Mouse (Mus musculus) limb, embryonic 11.5 days (tissue): ENCODE data around the gene 2610528J11Rik. TPM values are rescaled to one million over a fixed set of nuclear protein-coding genes. Genes with fewer than 3 reads are reported as not detected.
"Not testable (repeated sequence)": the region's sequence is repeated elsewhere in the genome, so short reads cannot be mapped to it uniquely, and the experiment has no call there.

Experiments
- ATAC-seq: fragments of 200-750 bp; cut with Nextera tagmentation; 2 replicates; pipeline ENCODE4 v1.8.0; 2017; ENCODE audit warnings: low read depth; ENCODE audit not compliant: insufficient number of reproducible peaks, low FRiP score, low TSS enrichment
- DNase-seq: peaks from one replicate; pipeline ENCODE4 v3.0.0-alpha.2; 2015; ENCODE audit warnings: low spot score
- H3K27ac ChIP-seq: fragments of 300-500 bp; sonication (generic); replicated peaks from 2 replicates; pipeline ENCODE4 v1.5.1; 2014; ENCODE audit warnings: low read depth, mild to moderate bottlenecking, low read length
- H3K27me3 ChIP-seq: fragments of 300-500 bp; sonication (generic); 2 replicates; pipeline ENCODE4 v1.6.1; 2014; ENCODE audit warnings: mild to moderate bottlenecking, low read length, mixed read lengths; ENCODE audit not compliant: control insufficient read depth, insufficient read depth
- H3K36me3 ChIP-seq: fragments of 300-500 bp; sonication (generic); 2 replicates; pipeline ENCODE4 v1.6.1; 2014; ENCODE audit warnings: mild to moderate bottlenecking, low read length, moderate library complexity, mixed read lengths; ENCODE audit not compliant: control insufficient read depth, insufficient read depth
- H3K4me1 ChIP-seq: fragments of 300-500 bp; sonication (generic); 2 replicates; pipeline ENCODE4 v1.6.1; 2014; ENCODE audit warnings: low read length, mixed read lengths; ENCODE audit not compliant: control insufficient read depth, insufficient read depth
- H3K4me2 ChIP-seq: fragments of 300-500 bp; sonication (generic); 2 replicates; pipeline ENCODE4 v1.6.1; 2014; ENCODE audit warnings: low read depth, mild to moderate bottlenecking, moderate library complexity; ENCODE audit not compliant: severe bottlenecking
- H3K4me3 ChIP-seq: fragments of 300-500 bp; sonication (generic); 2 replicates; pipeline ENCODE4 v1.5.1; 2014; ENCODE audit warnings: low read depth, low read length
- H3K9ac ChIP-seq: fragments of 300-500 bp; sonication (generic); 2 replicates; pipeline ENCODE4 v1.6.1; 2014; ENCODE audit warnings: mild to moderate bottlenecking, low read length
- H3K9me3 ChIP-seq: fragments of 300-500 bp; sonication (generic); 2 replicates; pipeline ENCODE4 v1.6.1; 2016; ENCODE audit warnings: low read length; ENCODE audit not compliant: control insufficient read depth
- WGBS: fragments of 180-500 bp; shearing (Covaris S2); extraction: QIAGEN DNeasy Blood & Tissue Kit; methylation state at CpG from one replicate; pipeline ENCODE4 v1.1.7; 2014; 5-methylcytosine and 5-hydroxymethylcytosine counted together
- polyA plus RNA-seq: library from polyadenylated mRNA; unstranded; fragments of >200 nt; fragmentation: Nextera tagmentation; extraction: Ambion mirVana; gene quantifications from 2 replicates; pipeline ENCODE4 v1.2.1, GENCODE M21; 2014

Gene 2610528J11Rik
- 1.0 and 1.6 TPM in 2 replicates for polyA plus RNA-seq

- Histone ChIP-seq H3K27me3 (no peaks in the 10 kb centered on the region), H3K36me3 (no peaks in the 10 kb centered on the region), H3K4me3 (no peak within 1 kb of the TSS), H3K9ac (no peak within 1 kb of the TSS), H3K9me3 (no peaks in the 10 kb centered on the region), H3K4me1 (0 out of 2 replicates have a peak, but pooled peaks cover 3% of the 10 kb centered on the region), H3K27ac (no peak within 1 kb of the TSS), H3K4me2 (no peak within 1 kb of the TSS)
- no peak for ATAC-seq
- 37% methylated on average over 17 of the region's 17 CpGs for WGBS
- no peak for DNase-seq
Measured at GRCm38 (mm10) chr4:118526408-118527334, at the start of gene 2610528J11Rik. TSS of gene 2610528J11Rik (plus strand) at chr4:118526999.

GRCm38 (mm10) chr4:118489717-118490132 lies 37.1 kb upstream of the 2610528J11Rik start, which contains the start of gene Tie1:
TSS of gene Tie1 (minus strand) at chr4:118490061.
- Histone ChIP-seq H3K27me3 (no peaks in the 10 kb centered on the region), H3K4me1 (no peaks in the 10 kb centered on the region), H3K27ac (no peak within 1 kb of the TSS), H3K9ac (no peak within 1 kb of the TSS), H3K4me2 (no peak within 1 kb of the TSS), H3K4me3 (no peak within 1 kb of the TSS), H3K36me3 (no peaks in the 10 kb centered on the region), H3K9me3 (no peaks in the 10 kb centered on the region)
- 82% methylated on average over 8 of the region's 8 CpGs for WGBS
- ATAC-seq (no peak), DNase-seq (no peak)

GRCm38 (mm10) chr4:118490461-118490860 lies 36.3 kb upstream of the 2610528J11Rik start:
- Histone ChIP-seq H3K9ac (no peak overlapping the region), H3K36me3 (no peaks in the 10 kb centered on the region), H3K4me3 (no peak overlapping the region), H3K4me1 (no peaks in the 10 kb centered on the region), H3K27ac (no peak overlapping the region), H3K27me3 (no peaks in the 10 kb centered on the region), H3K4me2 (no peak overlapping the region), H3K9me3 (no peaks in the 10 kb centered on the region)
- 92% methylated on average over 10 of the region's 10 CpGs for WGBS
- DNase-seq (no peak), ATAC-seq (no peak)

DNA sequence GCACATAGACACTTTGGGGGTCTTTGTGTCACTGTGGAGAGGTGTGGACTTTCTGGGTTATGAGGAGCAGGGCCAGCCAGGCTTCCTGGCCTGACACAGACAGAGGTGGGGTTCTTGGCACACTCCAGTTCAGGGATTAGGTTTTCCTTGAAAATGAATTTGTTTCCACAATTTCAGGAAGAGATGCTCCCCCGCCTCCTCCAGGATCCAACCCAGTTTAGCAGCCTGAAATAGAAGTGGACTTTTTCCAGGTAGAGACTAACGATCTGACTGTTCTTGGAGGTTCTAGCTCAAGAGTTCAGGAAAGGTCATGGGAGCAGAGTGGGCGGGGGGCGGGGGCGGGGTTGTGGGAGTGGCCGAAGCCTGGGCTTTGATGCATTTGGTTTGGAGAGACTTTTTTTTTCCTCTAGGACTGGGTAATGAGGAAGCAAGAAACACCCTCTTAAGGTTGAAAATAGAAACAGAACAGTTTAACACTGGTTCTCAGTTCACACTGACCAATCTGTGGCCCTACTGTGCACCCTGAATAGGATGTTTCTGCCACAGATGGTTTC lies 26.6 kb upstream of the 2610528J11Rik start:
- H3K4me2 ChIP-seq, result no peak overlapping the region
- DNase-seq, result no peak
- no peaks in the 10 kb centered on the region for H3K36me3 ChIP-seq
- 44% methylated on average over 6 of the region's 6 CpGs for WGBS
- H3K9ac ChIP-seq, result no peak overlapping the region
- no peaks in the 10 kb centered on the region for H3K9me3 ChIP-seq
- no peak overlapping the region for H3K27ac ChIP-seq
- H3K27me3 ChIP-seq, result no peaks in the 10 kb centered on the region
- no peak overlapping the region for H3K4me3 ChIP-seq
- no peaks in the 10 kb centered on the region for H3K4me1 ChIP-seq
- no peak for ATAC-seq

GRCm38 (mm10) chr4:118500792-118501191 lies 26.0 kb upstream of the 2610528J11Rik start:
- WGBS, result 61% methylated on average over 9 of the region's 9 CpGs
- no peak for ATAC-seq
- no peak for DNase-seq

GRCm38 (mm10) chr4:118505551-118505950 lies 21.2 kb upstream of the 2610528J11Rik start:
- H3K27me3 ChIP-seq, result no peaks in the 10 kb centered on the region
- H3K9me3 ChIP-seq, result no peaks in the 10 kb centered on the region
- no peak for ATAC-seq
- no peak for DNase-seq
- no peak overlapping the region for H3K4me3 ChIP-seq
- no peak overlapping the region for H3K4me2 ChIP-seq
- H3K9ac ChIP-seq, result no peak overlapping the region
- WGBS, result 82% methylated on average over 3 of the region's 3 CpGs
- no peak overlapping the region for H3K27ac ChIP-seq
- H3K4me1 ChIP-seq, result no peaks in the 10 kb centered on the region
- H3K36me3 ChIP-seq, result no peaks in the 10 kb centered on the region

More at GRCm38 (mm10) chr4:118500792-118501191, 26.0 kb upstream of the 2610528J11Rik start:
- H3K9ac ChIP-seq, result no peak overlapping the region
- H3K36me3 ChIP-seq, result no peaks in the 10 kb centered on the region
- H3K27ac ChIP-seq, result no peak overlapping the region
- no peaks in the 10 kb centered on the region for H3K9me3 ChIP-seq
- no peaks in the 10 kb centered on the region for H3K27me3 ChIP-seq
- H3K4me3 ChIP-seq, result no peak overlapping the region
- no peaks in the 10 kb centered on the region for H3K4me1 ChIP-seq
- no peak overlapping the region for H3K4me2 ChIP-seq

- H3K4me1 ChIP-seq, H3K9ac ChIP-seq, H3K36me3 ChIP-seq, H3K27me3 ChIP-seq, ATAC-seq, H3K4me3 ChIP-seq, DNase-seq, H3K27ac ChIP-seq, H3K4me2 ChIP-seq, H3K9me3 ChIP-seq: not testable (repeated sequence)
- WGBS, result 82% methylated on average over 1 of the region's 1 CpGs
Measured at GRCm38 (mm10) chr4:118507171-118507570, 19.6 kb upstream of the 2610528J11Rik start.

DNA sequence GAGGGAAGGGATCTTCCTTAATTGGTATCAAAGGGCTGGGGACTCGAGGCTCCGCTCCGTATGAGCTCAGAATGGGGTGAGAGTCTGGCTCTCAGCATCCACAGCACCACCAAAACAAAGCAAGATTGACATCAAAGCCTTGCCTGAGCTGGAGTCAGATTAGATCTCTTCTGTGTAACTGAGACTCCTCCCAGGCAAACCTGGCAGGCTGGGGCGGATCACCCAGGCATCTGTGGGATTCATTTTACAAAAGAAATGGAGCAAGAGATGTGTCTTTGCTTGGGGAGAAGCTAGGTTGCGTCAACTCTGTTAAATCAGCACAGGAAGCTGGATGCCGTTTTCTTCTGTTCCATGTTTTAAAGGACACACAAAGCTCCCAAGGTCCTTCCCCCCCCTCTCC lies 17.7 kb upstream of the 2610528J11Rik start:
- WGBS, result 21% methylated on average over 6 of the region's 6 CpGs
- H3K9ac ChIP-seq, result no peak overlapping the region
- H3K36me3 ChIP-seq, result no peaks in the 10 kb centered on the region
- H3K27me3 ChIP-seq, result no peaks in the 10 kb centered on the region
- H3K27ac ChIP-seq, result no peak overlapping the region
- H3K9me3 ChIP-seq, result no peaks in the 10 kb centered on the region
- H3K4me2 ChIP-seq, result no peak overlapping the region
- no peak overlapping the region for H3K4me3 ChIP-seq
- no peak for DNase-seq
- no peak for ATAC-seq
- no peaks in the 10 kb centered on the region for H3K4me1 ChIP-seq
